Mouse (Mus musculus) liver, embryonic 12.5 days (tissue): ENCODE results near the gene F2r. TPM values are rescaled to one million over a fixed set of nuclear protein-coding genes. Genes with fewer than 3 reads are reported as not detected.

Experiments used
- ATAC-seq: fragments of 200-750 bp; cut with Nextera tagmentation; 2 replicates; pipeline ENCODE4 v1.8.0; 2017; ENCODE audit warnings: moderate number of reproducible peaks, mild to moderate bottlenecking, moderate library complexity
- H3K27ac ChIP-seq: fragments of 300-500 bp; sonication (generic); 2 replicates; pipeline ENCODE4 v1.5.1; 2016; ENCODE audit warnings: mild to moderate bottlenecking
- H3K27me3 ChIP-seq: fragments of 300-500 bp; sonication (generic); replicated peaks from 2 replicates; pipeline ENCODE4 v1.6.1; 2016; ENCODE audit warnings: mild to moderate bottlenecking, moderate library complexity
- H3K36me3 ChIP-seq: fragments of 300-500 bp; sonication (generic); 2 replicates; pipeline ENCODE4 v1.6.1; 2016; ENCODE audit warnings: mild to moderate bottlenecking, moderate library complexity
- H3K4me1 ChIP-seq: fragments of 300-500 bp; sonication (generic); 2 replicates; pipeline ENCODE4 v1.6.1; 2016
- H3K4me2 ChIP-seq: fragments of 300-500 bp; sonication (generic); 2 replicates; pipeline ENCODE4 v1.6.1; 2016; ENCODE audit warnings: mild to moderate bottlenecking, moderate library complexity
- H3K4me3 ChIP-seq: fragments of 300-500 bp; sonication (generic); 2 replicates; pipeline ENCODE4 v1.5.1; 2016; ENCODE audit warnings: mild to moderate bottlenecking, moderate library complexity
- H3K9ac ChIP-seq: fragments of 300-500 bp; sonication (generic); 2 replicates; pipeline ENCODE4 v1.6.1; 2016; ENCODE audit warnings: mild to moderate bottlenecking, moderate library complexity
- H3K9me3 ChIP-seq: fragments of 300-500 bp; sonication (generic); replicated peaks from 2 replicates; pipeline ENCODE4 v1.6.1; 2016; ENCODE audit warnings: mild to moderate bottlenecking, moderate library complexity
- WGBS: fragments of 180-500 bp; shearing (Covaris S2); methylation state at CpG from one replicate; pipeline ENCODE4 v1.1.7; 2016; ENCODE audit not compliant: insufficient replicate concordance; 5-methylcytosine and 5-hydroxymethylcytosine counted together
- polyA plus RNA-seq: library from polyadenylated mRNA; unstranded; fragments of >200 nt; fragmentation: Nextera tagmentation; extraction: Ambion mirVana; gene quantifications from 2 replicates; pipeline ENCODE4 v1.2.1, GENCODE M21; 2016

F2r gene
- polyA plus RNA-seq, 1 experiment from 2014 or later: 84.3 TPM

GRCm38 (mm10) chr13:95643740-95644139, 25.5 kb upstream of the F2r start:
- Histone ChIP-seq H3K4me3 (no peak overlapping the region), H3K9ac (no peak overlapping the region), H3K9me3 (no peaks in the 10 kb centered on the region), H3K27me3 (no peaks in the 10 kb centered on the region), H3K27ac (peak overlapping the region; percentile 54), H3K36me3 (peaks cover 52% of the 10 kb centered on the region), H3K4me1 (peaks cover 15% of the 10 kb centered on the region), H3K4me2 (no peak overlapping the region)
- 69% methylated on average over 7 of the region's 7 CpGs for WGBS
- ATAC-seq: no peak

DNA sequence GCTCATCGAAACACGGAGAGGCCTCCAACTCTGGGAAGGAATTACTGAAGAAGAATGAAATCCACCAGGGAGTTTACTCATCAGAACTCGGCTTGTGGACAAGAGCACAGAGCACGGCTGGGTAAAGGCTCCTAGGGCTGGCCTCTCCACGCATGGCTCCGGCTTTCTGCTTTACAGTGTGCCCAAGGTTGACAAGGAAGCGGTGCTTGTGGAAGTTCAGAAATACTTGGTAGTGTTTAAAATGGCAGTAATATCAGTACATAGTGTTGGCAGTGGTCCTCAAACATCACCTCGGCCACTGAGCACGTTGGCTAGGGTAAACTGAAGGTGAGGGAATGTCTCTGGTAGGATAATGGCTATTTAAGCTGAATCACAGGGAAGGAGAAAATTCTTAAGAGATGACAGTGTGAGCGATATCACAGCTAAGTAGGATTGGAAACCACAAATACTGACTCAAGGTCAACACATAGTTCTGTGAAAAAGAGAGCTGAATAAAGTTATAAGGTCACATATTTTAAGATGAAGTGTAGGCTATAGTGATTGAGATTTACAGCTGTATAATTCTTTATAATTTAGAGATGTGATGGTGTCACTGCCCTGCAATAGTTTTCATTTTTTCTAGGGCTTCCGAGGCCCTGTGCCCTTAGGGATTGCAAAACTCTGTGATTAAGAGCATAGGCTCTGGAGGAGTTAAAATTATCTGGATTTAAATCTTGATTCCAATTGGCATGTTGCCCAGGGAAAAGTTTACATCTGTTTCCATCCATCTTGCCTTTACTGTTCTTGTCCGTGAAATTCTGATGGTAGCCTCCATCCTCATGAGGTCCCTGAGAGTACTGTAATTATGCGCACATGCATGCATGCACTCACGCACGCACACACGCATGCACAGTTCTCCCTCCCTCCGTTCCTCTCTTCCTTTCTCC, 23.0 kb upstream of the F2r start:
- WGBS: 84% methylated on average over 17 of the region's 17 CpGs
- no peak for ATAC-seq
- Histone ChIP-seq H3K36me3 (peaks cover 49% of the 10 kb centered on the region), H3K27me3 (no peaks in the 10 kb centered on the region), H3K4me1 (peaks cover 26% of the 10 kb centered on the region), H3K9ac (no peak overlapping the region), H3K4me2 (no peak overlapping the region), H3K9me3 (no peaks in the 10 kb centered on the region), H3K4me3 (no peak overlapping the region), H3K27ac (no peak overlapping the region)

GRCm38 (mm10) chr13:95640408-95640807, 22.1 kb upstream of the F2r start:
- WGBS: 83% methylated on average over 1 of the region's 1 CpGs
- Histone ChIP-seq H3K9me3 (no peaks in the 10 kb centered on the region), H3K36me3 (peaks cover 47% of the 10 kb centered on the region), H3K4me2 (no peak overlapping the region), H3K4me1 (peaks cover 26% of the 10 kb centered on the region), H3K27ac (no peak overlapping the region), H3K9ac (no peak overlapping the region), H3K4me3 (no peak overlapping the region), H3K27me3 (no peaks in the 10 kb centered on the region)
- no peak for ATAC-seq

- Histone ChIP-seq H3K36me3 (peaks cover 44% of the 10 kb centered on the region), H3K9me3 (no peaks in the 10 kb centered on the region), H3K27me3 (no peaks in the 10 kb centered on the region), H3K9ac (no peak overlapping the region), H3K4me2 (no peak overlapping the region), H3K4me3 (no peak overlapping the region), H3K27ac (peak overlapping the region; percentile 71), H3K4me1 (peaks cover 34% of the 10 kb centered on the region)
- no peak for ATAC-seq
- WGBS: 74% methylated on average over 15 of the region's 15 CpGs
Observed at GRCm38 (mm10) chr13:95639336-95640116, 21.2 kb upstream of the F2r start.

- H3K4me3 ChIP-seq: no peak overlapping the region
- H3K9me3 ChIP-seq: no peaks in the 10 kb centered on the region
- no peak for ATAC-seq
- no peak overlapping the region for H3K9ac ChIP-seq
- H3K36me3 ChIP-seq: peaks cover 42% of the 10 kb centered on the region
- H3K4me1 ChIP-seq: peaks cover 41% of the 10 kb centered on the region
- no peaks in the 10 kb centered on the region for H3K27me3 ChIP-seq
- 31% methylated on average over 5 of the region's 5 CpGs for WGBS
- H3K4me2 ChIP-seq: no peak overlapping the region
- H3K27ac ChIP-seq: peak overlapping the region; percentile 71
Observed at GRCm38 (mm10) chr13:95638894-95639293, 20.6 kb upstream of the F2r start.

- no peak overlapping the region for H3K4me2 ChIP-seq
- no peak overlapping the region for H3K4me3 ChIP-seq
- no peak overlapping the region for H3K9ac ChIP-seq
- ATAC-seq: peak; percentile 42
- peak overlapping the region; percentile 71 for H3K27ac ChIP-seq
- WGBS: 55% methylated on average over 10 of the region's 10 CpGs
- peaks cover 44% of the 10 kb centered on the region for H3K36me3 ChIP-seq
- no peaks in the 10 kb centered on the region for H3K27me3 ChIP-seq
- H3K9me3 ChIP-seq: no peaks in the 10 kb centered on the region
- peaks cover 45% of the 10 kb centered on the region for H3K4me1 ChIP-seq
Observed at GRCm38 (mm10) chr13:95637737-95638136, 19.4 kb upstream of the F2r start.

GRCm38 (mm10) chr13:95635301-95635700, 17.0 kb upstream of the F2r start:
- Histone ChIP-seq H3K4me2 (no peak overlapping the region), H3K4me1 (peaks cover 45% of the 10 kb centered on the region), H3K27ac (0 out of 2 replicates have a peak overlapping the region, but pooled peaks have one; percentile 49), H3K4me3 (no peak overlapping the region), H3K9ac (no peak overlapping the region), H3K27me3 (no peaks in the 10 kb centered on the region), H3K36me3 (peaks cover 47% of the 10 kb centered on the region), H3K9me3 (no peaks in the 10 kb centered on the region)
- 77% methylated on average over 12 of the region's 12 CpGs for WGBS
- no peak for ATAC-seq

DNA sequence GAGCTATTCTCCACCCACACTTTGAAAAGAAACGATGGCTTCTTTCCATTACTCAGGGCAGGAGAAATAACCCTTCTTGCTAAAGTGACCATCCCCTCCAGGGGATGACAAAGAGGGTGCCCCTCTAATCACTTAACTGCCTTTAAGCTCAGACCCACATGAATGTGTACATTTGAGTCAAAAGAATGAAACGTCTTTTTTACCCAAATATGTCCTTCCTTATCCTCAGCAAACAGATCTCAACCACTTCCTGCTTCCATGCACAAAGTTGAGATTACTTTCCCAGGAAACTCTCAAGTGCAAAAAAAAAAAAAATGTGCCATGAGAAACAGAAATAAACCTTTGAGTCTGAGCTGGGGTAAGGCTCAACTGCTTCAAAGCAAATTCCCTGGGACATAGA, 16.2 kb upstream of the F2r start:
- Histone ChIP-seq H3K36me3 (peaks cover 55% of the 10 kb centered on the region), H3K4me3 (no peak overlapping the region), H3K4me1 (peaks cover 40% of the 10 kb centered on the region), H3K9me3 (no peaks in the 10 kb centered on the region), H3K27ac (peak overlapping the region; percentile 54), H3K9ac (no peak overlapping the region), H3K4me2 (no peak overlapping the region), H3K27me3 (no peaks in the 10 kb centered on the region)
- no peak for ATAC-seq
- 3% methylated on average over 2 of the region's 2 CpGs for WGBS

- 83% methylated on average over 2 of the region's 2 CpGs for WGBS
- no peak overlapping the region for H3K9ac ChIP-seq
- H3K27ac ChIP-seq: no peak overlapping the region; the same call in 1 of the 2 replicates
Observed at GRCm38 (mm10) chr13:95633384-95633783, 15.1 kb upstream of the F2r start.

GRCm38 (mm10) chr13:95632144-95632543, 13.9 kb upstream of the F2r start:
- H3K9ac ChIP-seq: no peak overlapping the region
- H3K27me3 ChIP-seq: no peaks in the 10 kb centered on the region
- H3K36me3 ChIP-seq: peaks cover 69% of the 10 kb centered on the region
- 86% methylated on average over 6 of the region's 6 CpGs for WGBS
- H3K4me1 ChIP-seq: peaks cover 19% of the 10 kb centered on the region
- no peak for ATAC-seq
- no peak overlapping the region for H3K27ac ChIP-seq
- no peak overlapping the region for H3K4me3 ChIP-seq
- no peak overlapping the region for H3K4me2 ChIP-seq
- no peaks in the 10 kb centered on the region for H3K9me3 ChIP-seq

More at GRCm38 (mm10) chr13:95633384-95633783, 15.1 kb upstream of the F2r start:
- no peak overlapping the region for H3K4me2 ChIP-seq
- no peaks in the 10 kb centered on the region for H3K27me3 ChIP-seq
- H3K36me3 ChIP-seq: peaks cover 65% of the 10 kb centered on the region
- H3K4me1 ChIP-seq: peaks cover 30% of the 10 kb centered on the region
- ATAC-seq: no peak
- no peak overlapping the region for H3K4me3 ChIP-seq
- no peaks in the 10 kb centered on the region for H3K9me3 ChIP-seq

DNA sequence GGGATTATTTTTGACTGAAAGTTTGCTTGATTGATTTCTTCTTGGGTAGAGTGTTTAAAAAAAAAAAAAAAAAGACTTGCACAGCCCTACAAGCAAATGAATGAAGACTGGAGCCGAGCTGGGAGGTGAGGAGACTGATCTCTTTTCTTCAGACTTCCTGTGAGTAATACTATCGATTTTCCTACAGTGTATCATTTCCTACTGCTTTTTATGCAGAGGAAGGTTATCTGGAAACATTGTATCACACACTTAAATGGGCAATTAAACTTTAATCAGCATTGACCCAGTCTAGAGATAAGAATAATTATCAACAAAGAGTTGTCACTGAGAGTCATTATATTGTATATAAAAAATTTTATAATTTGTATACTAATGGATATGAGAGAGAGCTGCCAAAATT, 12.5 kb upstream of the F2r start:
- H3K9me3 ChIP-seq: no peaks in the 10 kb centered on the region
- no peak overlapping the region for H3K4me3 ChIP-seq
- WGBS: 43% methylated on average over 2 of the region's 2 CpGs
- H3K27me3 ChIP-seq: no peaks in the 10 kb centered on the region
- H3K4me2 ChIP-seq: no peak overlapping the region
- no peak overlapping the region for H3K27ac ChIP-seq
- no peak overlapping the region for H3K9ac ChIP-seq
- H3K4me1 ChIP-seq: peaks cover 19% of the 10 kb centered on the region
- no peak for ATAC-seq
- peaks cover 60% of the 10 kb centered on the region for H3K36me3 ChIP-seq

- Histone ChIP-seq H3K4me2 (no peak overlapping the region), H3K4me3 (no peak overlapping the region), H3K36me3 (peaks cover 53% of the 10 kb centered on the region), H3K4me1 (peaks cover 13% of the 10 kb centered on the region), H3K9ac (no peak overlapping the region), H3K27me3 (no peaks in the 10 kb centered on the region), H3K9me3 (no peaks in the 10 kb centered on the region), H3K27ac (no peak overlapping the region)
- no peak for ATAC-seq
- 79% methylated on average over 10 of the region's 10 CpGs for WGBS
Observed at GRCm38 (mm10) chr13:95629751-95630150, 11.5 kb upstream of the F2r start.
